Mouse (Mus musculus) left cerebral cortex, postnatal 14 days (tissue): ENCODE measurements around the gene Slx. TPM values are rescaled to one million over a fixed set of nuclear protein-coding genes. Genes with fewer than 3 reads are reported as not detected.
"Not testable (repeated sequence)": the region's sequence is repeated elsewhere in the genome, so short reads cannot be mapped to it uniquely, and the experiment has no call there.

Experiments
- DNase-seq, 2 experiments: peaks; one replicate each; pipeline ENCODE4 v3.0.0; 2021 to 2022; ENCODE audit warnings: low spot score in 2 of 2, mixed read lengths in 1 of 2
- intact Hi-C: fragments of 180-260 bp; cut with DNase I; formaldehyde crosslinking; loops from one replicate; pipeline ENCODE4 v1.15.1; 2025
- long read RNA-seq, 2 experiments: library from polyadenylated mRNA; stranded (forward); transcript quantifications; one replicate each; pipeline ENCODE4 v2.0.0; 2021
- microRNA-seq, 2 experiments: library from miRNA; unstranded; fragments of <30 nt; microRNA quantifications; one replicate each; pipeline ENCODE4 v1.2.0; 2022
- total RNA-seq, 2 experiments: library from RNA; stranded (reverse); gene quantifications; 2 replicates each; pipeline ENCODE4 v1.2.3; 2021

The Slx gene
- not detected for total RNA-seq
- long read RNA-seq, experiment 1 = 0 reads
- long read RNA-seq, experiment 2 = 0 reads

- DNase-seq, intact Hi-C loops: not testable (repeated sequence)
Measured at GRCm38 (mm10) chrX:26545465-26545864, at the start of gene Slx. Gene Slx (minus strand): TSS chrX:26545565.

Small RNA genes lying within 50 kb of the gene (microRNA-seq; reads per million reads assigned to microRNA genes)
- gene Gm27341 = 0 reads per million in 2 experiments

Other genes starting within 250 kb of the Slx start
- not detected for gene Gm2030, start 235.5 kb downstream of the Slx start, total RNA-seq
- gene Gm14525, start 157.1 kb upstream of the Slx start, total RNA-seq = not detected